Mouse (Mus musculus): ENCODE data around the gene Pcdh9. TPM values are rescaled to one million over a fixed set of nuclear protein-coding genes. Genes with fewer than 3 reads are reported as not detected.

The Pcdh9 gene
- 18.1 and 24.1 TPM in 2 replicates for polyA plus RNA-seq (2015; fragmentation: Nextera tagmentation; extraction: Ambion mirVana)

- H3K27ac ChIP-seq (ENCODE audit: low read length): peak within 1 kb of the TSS; percentile 76
- ATAC-seq (ENCODE audit: insufficient read depth, low FRiP score): peak; percentile 99
- H3K9ac ChIP-seq (ENCODE audit: low read length): peak within 1 kb of the TSS; percentile 73
- 0 out of 2 replicates have a peak, but pooled peaks cover 6% of the 10 kb centered on the region for H3K4me1 ChIP-seq (ENCODE audit: control insufficient read depth, insufficient read depth, low read length)
- no peaks in the 10 kb centered on the region for H3K27me3 ChIP-seq (ENCODE audit: control insufficient read depth, insufficient read depth, low read length)
- H3K36me3 ChIP-seq (ENCODE audit: control insufficient read depth, insufficient read depth, low read length): no peaks in the 10 kb centered on the region
- H3K4me3 ChIP-seq (replicated peaks; ENCODE audit: low read length): peak within 1 kb of the TSS; percentile 69
- H3K9me3 ChIP-seq (replicated peaks; ENCODE audit: control insufficient read depth, low read length): no peaks in the 10 kb centered on the region
- WGBS: under 1% methylated on average over 50 of the region's 50 CpGs
- H3K4me2 ChIP-seq (ENCODE audit: low read depth, low read length): peak within 1 kb of the TSS; percentile 92
Measured at GRCm38 (mm10) chr14:93890519-93891370, at the start of gene Pcdh9. Gene Pcdh9 (minus strand): TSS chr14:93890679.

- 38% methylated on average over 1 of the region's 1 CpGs for WGBS
- Histone ChIP-seq H3K4me3 (replicated peaks; ENCODE audit: low read length) (no peak overlapping the region), H3K4me1 (ENCODE audit: control insufficient read depth, insufficient read depth, low read length) (no peaks in the 10 kb centered on the region), H3K36me3 (ENCODE audit: control insufficient read depth, insufficient read depth, low read length) (no peaks in the 10 kb centered on the region), H3K27ac (ENCODE audit: low read length) (no peak overlapping the region), H3K27me3 (ENCODE audit: control insufficient read depth, insufficient read depth, low read length) (no peaks in the 10 kb centered on the region), H3K4me2 (ENCODE audit: low read depth, low read length) (no peak overlapping the region), H3K9ac (ENCODE audit: low read length) (no peak overlapping the region), H3K9me3 (replicated peaks; ENCODE audit: control insufficient read depth, low read length) (no peaks in the 10 kb centered on the region)
- peak; percentile 84; the same call in 1 of the 2 replicates for ATAC-seq (ENCODE audit: insufficient read depth, low FRiP score)
Measured at GRCm38 (mm10) chr14:93906928-93907327, 16.4 kb upstream of the Pcdh9 start.

DNA sequence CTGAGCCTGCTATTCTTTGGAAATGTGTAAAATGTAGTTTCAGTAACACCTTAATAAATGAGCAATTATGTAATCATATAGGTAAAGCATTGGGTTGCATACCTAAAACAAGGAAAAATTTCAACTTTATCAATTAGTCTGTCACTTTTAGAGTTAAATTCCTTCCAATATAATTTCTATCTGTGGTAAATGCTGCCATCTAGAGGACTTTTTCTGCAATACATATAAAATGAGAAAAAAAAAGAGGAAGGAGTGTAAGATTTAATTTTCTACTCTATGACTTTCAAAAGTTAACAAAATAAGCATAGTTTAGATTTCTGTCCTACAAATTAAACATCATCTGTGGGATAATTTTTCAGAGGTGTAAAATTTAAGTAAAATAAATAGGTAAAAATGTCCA is 8.1 kb upstream of the Pcdh9 start:
- Histone ChIP-seq H3K9me3 (replicated peaks; ENCODE audit: control insufficient read depth, low read length) (no peaks in the 10 kb centered on the region), H3K4me1 (ENCODE audit: control insufficient read depth, insufficient read depth, low read length) (no peaks in the 10 kb centered on the region), H3K36me3 (ENCODE audit: control insufficient read depth, insufficient read depth, low read length) (no peaks in the 10 kb centered on the region), H3K27ac (ENCODE audit: low read length) (no peak overlapping the region), H3K4me3 (replicated peaks; ENCODE audit: low read length) (no peak overlapping the region), H3K9ac (ENCODE audit: low read length) (no peak overlapping the region), H3K27me3 (ENCODE audit: control insufficient read depth, insufficient read depth, low read length) (no peaks in the 10 kb centered on the region), H3K4me2 (ENCODE audit: low read depth, low read length) (no peak overlapping the region)
- no peak for ATAC-seq (ENCODE audit: insufficient read depth, low FRiP score)

DNA sequence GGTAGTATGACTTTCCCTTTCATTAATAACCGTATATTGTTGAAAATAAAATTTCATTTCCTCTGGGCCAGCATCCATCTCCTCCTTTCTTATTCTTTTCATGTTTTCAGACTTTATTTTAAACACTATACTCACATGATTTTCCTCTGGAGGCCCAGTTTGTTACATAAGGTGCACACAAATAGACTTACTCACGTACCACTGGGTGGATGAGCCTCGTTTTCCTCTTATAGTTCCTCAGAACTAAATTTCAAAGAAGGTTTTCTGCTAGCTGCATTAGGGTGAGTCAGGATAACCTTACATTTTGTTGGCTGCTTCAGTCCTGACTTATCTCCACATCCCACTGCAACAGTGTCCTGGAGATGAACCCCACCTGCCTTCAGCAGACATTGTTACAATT is 4.7 kb upstream of the Pcdh9 start:
- ATAC-seq (ENCODE audit: insufficient read depth, low FRiP score): no peak
- 76% methylated on average over 3 of the region's 3 CpGs for WGBS
- Histone ChIP-seq H3K4me1 (ENCODE audit: control insufficient read depth, insufficient read depth, low read length) (0 out of 2 replicates have a peak, but pooled peaks cover 2% of the 10 kb centered on the region), H3K4me2 (ENCODE audit: low read depth, low read length) (no peak overlapping the region), H3K36me3 (ENCODE audit: control insufficient read depth, insufficient read depth, low read length) (no peaks in the 10 kb centered on the region), H3K27ac (ENCODE audit: low read length) (no peak overlapping the region), H3K27me3 (ENCODE audit: control insufficient read depth, insufficient read depth, low read length) (no peaks in the 10 kb centered on the region), H3K9me3 (replicated peaks; ENCODE audit: control insufficient read depth, low read length) (no peaks in the 10 kb centered on the region), H3K9ac (ENCODE audit: low read length) (no peak overlapping the region), H3K4me3 (replicated peaks; ENCODE audit: low read length) (no peak overlapping the region)

DNA sequence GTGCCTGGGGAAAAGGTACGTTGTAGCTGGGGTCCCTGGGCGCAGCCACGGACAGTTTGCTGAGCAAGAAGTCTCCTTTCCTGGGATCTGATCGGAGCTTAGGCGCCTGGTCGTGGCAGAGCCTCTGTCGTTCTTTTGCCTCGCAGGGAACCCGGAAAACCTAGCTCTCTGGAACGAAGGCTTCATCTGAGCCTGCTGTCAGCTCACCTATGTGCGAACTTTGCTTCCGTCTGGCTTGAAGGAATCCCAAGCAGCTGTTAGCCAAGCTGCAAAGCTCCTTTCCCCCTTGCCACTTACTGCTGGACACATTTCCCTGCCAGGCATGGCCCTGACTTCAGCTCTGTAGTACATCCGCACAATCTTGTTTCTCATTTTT is 880 bp upstream of the Pcdh9 start:
- H3K36me3 ChIP-seq (ENCODE audit: control insufficient read depth, insufficient read depth, low read length): no peaks in the 10 kb centered on the region
- ATAC-seq (ENCODE audit: insufficient read depth, low FRiP score): no peak
- H3K27me3 ChIP-seq (ENCODE audit: control insufficient read depth, insufficient read depth, low read length): no peaks in the 10 kb centered on the region
- peak overlapping the region; percentile 92 for H3K4me2 ChIP-seq (ENCODE audit: low read depth, low read length)
- H3K9me3 ChIP-seq (replicated peaks; ENCODE audit: control insufficient read depth, low read length): no peaks in the 10 kb centered on the region
- H3K27ac ChIP-seq (ENCODE audit: low read length): peak overlapping the region; percentile 76
- under 1% methylated on average over 13 of the region's 13 CpGs for WGBS
- peak overlapping the region; percentile 69 for H3K4me3 ChIP-seq (replicated peaks; ENCODE audit: low read length)
- 0 out of 2 replicates have a peak, but pooled peaks cover 6% of the 10 kb centered on the region for H3K4me1 ChIP-seq (ENCODE audit: control insufficient read depth, insufficient read depth, low read length)
- peak overlapping the region; percentile 73 for H3K9ac ChIP-seq (ENCODE audit: low read length)

GRCm38 (mm10) chr14:93889839-93890518 is 500 bp downstream of the Pcdh9 start:
- Histone ChIP-seq H3K27me3 (ENCODE audit: control insufficient read depth, insufficient read depth, low read length) (no peaks in the 10 kb centered on the region), H3K36me3 (ENCODE audit: control insufficient read depth, insufficient read depth, low read length) (no peaks in the 10 kb centered on the region), H3K4me1 (ENCODE audit: control insufficient read depth, insufficient read depth, low read length) (0 out of 2 replicates have a peak, but pooled peaks cover 6% of the 10 kb centered on the region), H3K9me3 (replicated peaks; ENCODE audit: control insufficient read depth, low read length) (no peaks in the 10 kb centered on the region), H3K4me2 (ENCODE audit: low read depth, low read length) (peak overlapping the region; percentile 92), H3K4me3 (replicated peaks; ENCODE audit: low read length) (peak overlapping the region; percentile 69), H3K9ac (ENCODE audit: low read length) (peak overlapping the region; percentile 73), H3K27ac (ENCODE audit: low read length) (peak overlapping the region; percentile 40; the same call in 1 of the 2 replicates)
- 1% methylated on average over 20 of the region's 20 CpGs for WGBS
- ATAC-seq (ENCODE audit: insufficient read depth, low FRiP score): peak; percentile 9; the same call in 1 of the 2 replicates

GRCm38 (mm10) chr14:93889231-93889630 is 1.2 kb downstream of the Pcdh9 start:
- 29% methylated on average over 6 of the region's 6 CpGs for WGBS
- no peak for ATAC-seq (ENCODE audit: insufficient read depth, low FRiP score)
- H3K36me3 ChIP-seq (ENCODE audit: control insufficient read depth, insufficient read depth, low read length): no peaks in the 10 kb centered on the region
- peak overlapping the region; percentile 92 for H3K4me2 ChIP-seq (ENCODE audit: low read depth, low read length)
- H3K9me3 ChIP-seq (replicated peaks; ENCODE audit: control insufficient read depth, low read length): no peaks in the 10 kb centered on the region
- H3K4me3 ChIP-seq (replicated peaks; ENCODE audit: low read length): peak overlapping the region; percentile 69
- no peak overlapping the region for H3K27ac ChIP-seq (ENCODE audit: low read length)
- H3K27me3 ChIP-seq (ENCODE audit: control insufficient read depth, insufficient read depth, low read length): no peaks in the 10 kb centered on the region
- H3K9ac ChIP-seq (ENCODE audit: low read length): peak overlapping the region; percentile 50; the same call in 1 of the 2 replicates
- H3K4me1 ChIP-seq (ENCODE audit: control insufficient read depth, insufficient read depth, low read length): 0 out of 2 replicates have a peak, but pooled peaks cover 6% of the 10 kb centered on the region

DNA sequence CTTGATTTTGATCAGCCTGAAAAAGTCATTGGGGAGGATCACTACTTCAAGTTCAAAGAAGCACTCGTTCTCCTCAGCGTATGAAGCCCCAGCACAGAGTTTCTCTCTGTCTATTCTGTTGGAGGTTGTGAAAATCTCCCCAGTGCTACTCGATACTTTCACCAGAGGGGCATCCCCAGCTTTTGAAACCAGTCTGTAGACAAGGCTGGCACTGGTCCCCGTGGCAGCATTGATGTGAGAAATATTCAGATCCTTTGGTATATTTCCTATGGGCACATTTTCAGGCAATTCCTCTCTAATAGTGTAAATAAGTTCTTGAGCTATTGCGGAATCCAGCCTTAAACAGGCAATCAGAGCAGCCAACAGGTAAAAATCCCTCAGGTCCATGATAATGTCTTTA is 2.1 kb downstream of the Pcdh9 start:
- 78% methylated on average over 5 of the region's 5 CpGs for WGBS
- H3K4me3 ChIP-seq (replicated peaks; ENCODE audit: low read length): 0 out of 2 replicates have a peak overlapping the region, but pooled peaks have one; percentile 69
- H3K27ac ChIP-seq (ENCODE audit: low read length): no peak overlapping the region

DNA sequence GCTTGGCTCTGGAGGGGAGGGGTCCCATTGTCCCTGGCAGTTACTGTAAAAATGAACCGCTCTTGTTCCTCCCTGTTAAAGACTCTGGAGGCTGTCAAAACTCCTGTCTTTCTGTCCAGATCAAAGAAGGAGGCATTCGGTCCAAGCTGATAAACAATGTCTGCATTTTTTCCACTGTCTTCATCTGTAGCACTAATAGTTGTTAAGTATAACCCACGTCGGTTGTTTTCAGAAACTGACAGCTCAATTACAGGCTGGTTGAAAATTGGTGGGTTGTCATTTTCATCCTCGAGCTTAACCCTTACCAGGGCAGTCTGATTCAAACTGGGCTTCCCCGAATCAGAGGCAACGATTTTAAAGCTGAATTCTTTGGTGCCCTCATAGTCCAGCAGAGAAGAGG is 3.4 kb downstream of the Pcdh9 start:
- ATAC-seq (ENCODE audit: insufficient read depth, low FRiP score): no peak
- Histone ChIP-seq H3K4me1 (ENCODE audit: control insufficient read depth, insufficient read depth, low read length) (0 out of 2 replicates have a peak, but pooled peaks cover 6% of the 10 kb centered on the region), H3K9me3 (replicated peaks; ENCODE audit: control insufficient read depth, low read length) (no peaks in the 10 kb centered on the region), H3K36me3 (ENCODE audit: control insufficient read depth, insufficient read depth, low read length) (no peaks in the 10 kb centered on the region), H3K27ac (ENCODE audit: low read length) (no peak overlapping the region), H3K9ac (ENCODE audit: low read length) (no peak overlapping the region), H3K27me3 (ENCODE audit: control insufficient read depth, insufficient read depth, low read length) (no peaks in the 10 kb centered on the region), H3K4me3 (replicated peaks; ENCODE audit: low read length) (no peak overlapping the region), H3K4me2 (ENCODE audit: low read depth, low read length) (no peak overlapping the region)
- 63% methylated on average over 7 of the region's 7 CpGs for WGBS

More for the DNA sequence above, 2.1 kb downstream of the Pcdh9 start:
- no peak for ATAC-seq (ENCODE audit: insufficient read depth, low FRiP score)
- Histone ChIP-seq H3K36me3 (ENCODE audit: control insufficient read depth, insufficient read depth, low read length) (no peaks in the 10 kb centered on the region), H3K9me3 (replicated peaks; ENCODE audit: control insufficient read depth, low read length) (no peaks in the 10 kb centered on the region), H3K4me2 (ENCODE audit: low read depth, low read length) (no peak overlapping the region), H3K9ac (ENCODE audit: low read length) (no peak overlapping the region), H3K27me3 (ENCODE audit: control insufficient read depth, insufficient read depth, low read length) (no peaks in the 10 kb centered on the region), H3K4me1 (ENCODE audit: control insufficient read depth, insufficient read depth, low read length) (0 out of 2 replicates have a peak, but pooled peaks cover 6% of the 10 kb centered on the region)

Measured in stomach, embryonic 16.5 days (tissue).